Mouse (Mus musculus) hindbrain, embryonic 10.5 days (tissue): ENCODE measurements at regions not wholly inside any gene's neighbourhood (a gene's known extent, or its start where the extent isn't known, plus 50 kb on each side); places are given as distances from the start of the nearest gene placed in this dataset.

Experiments used
- DNase-seq: peaks from one replicate; pipeline ENCODE4 v3.0.0-alpha.2; 2017; ENCODE audit warnings: low spot score
- H3K27ac ChIP-seq: fragments of 300-500 bp; sonication (generic); 2 replicates; pipeline ENCODE4 v1.5.1; 2016; ENCODE audit warnings: mild to moderate bottlenecking, moderate library complexity
- H3K27me3 ChIP-seq: fragments of 300-500 bp; sonication (generic); 2 replicates; pipeline ENCODE4 v1.6.1; 2016; ENCODE audit warnings: mild to moderate bottlenecking; ENCODE audit not compliant: poor library complexity, insufficient read depth, severe bottlenecking
- H3K36me3 ChIP-seq: fragments of 300-500 bp; sonication (generic); 2 replicates; pipeline ENCODE4 v1.6.1; 2016; ENCODE audit warnings: mild to moderate bottlenecking, moderate library complexity
- H3K4me1 ChIP-seq: fragments of 300-500 bp; sonication (generic); replicated peaks from 2 replicates; pipeline ENCODE4 v1.6.1; 2016; ENCODE audit warnings: mild to moderate bottlenecking
- H3K4me3 ChIP-seq: fragments of 300-500 bp; sonication (generic); 2 replicates; pipeline ENCODE4 v1.5.1; 2016; ENCODE audit warnings: mild to moderate bottlenecking, moderate library complexity
- H3K9me3 ChIP-seq: fragments of 300-500 bp; sonication (generic); 2 replicates; pipeline ENCODE4 v1.6.1; 2016; ENCODE audit warnings: mild to moderate bottlenecking, moderate library complexity
- WGBS: fragments of 180-500 bp; shearing (Covaris S2); methylation state at CpG from one replicate; pipeline ENCODE4 v1.1.7; 2016; 5-methylcytosine and 5-hydroxymethylcytosine counted together

- no peak overlapping the region for H3K4me3 ChIP-seq
- peaks cover 10% of the 10 kb centered on the region for H3K27me3 ChIP-seq
- 44% methylated on average over 17 of the region's 17 CpGs for WGBS
- peak overlapping the region; percentile 74 for H3K27ac ChIP-seq
- no peaks in the 10 kb centered on the region for H3K9me3 ChIP-seq
- H3K4me1 ChIP-seq = peaks cover 34% of the 10 kb centered on the region
- no peaks in the 10 kb centered on the region for H3K36me3 ChIP-seq
- DNase-seq = peak; percentile 41
Measured at GRCm38 (mm10) chr8:34486433-34487096, 375.0 kb upstream of the Gm10131 start.

- no peaks in the 10 kb centered on the region for H3K36me3 ChIP-seq
- peaks cover 32% of the 10 kb centered on the region for H3K4me1 ChIP-seq
- peaks cover 10% of the 10 kb centered on the region for H3K27me3 ChIP-seq
- H3K4me3 ChIP-seq = no peak overlapping the region
- H3K27ac ChIP-seq = peak overlapping the region; percentile 74
- no peaks in the 10 kb centered on the region for H3K9me3 ChIP-seq
- WGBS = 92% methylated on average over 9 of the region's 9 CpGs
- DNase-seq = no peak
Measured at GRCm38 (mm10) chr8:34485905-34486304, 374.4 kb upstream of the Gm10131 start.

GRCm38 (mm10) chr8:34485346-34485745, 373.8 kb upstream of the Gm10131 start:
- no peak for DNase-seq
- no peaks in the 10 kb centered on the region for H3K36me3 ChIP-seq
- WGBS = 78% methylated on average over 6 of the region's 6 CpGs
- H3K4me1 ChIP-seq = peaks cover 27% of the 10 kb centered on the region
- H3K9me3 ChIP-seq = no peaks in the 10 kb centered on the region
- H3K27me3 ChIP-seq = peaks cover 10% of the 10 kb centered on the region
- H3K4me3 ChIP-seq = no peak overlapping the region
- 0 out of 2 replicates have a peak overlapping the region, but pooled peaks have one; percentile 47 for H3K27ac ChIP-seq

GRCm38 (mm10) chr8:34484551-34485335, 373.2 kb upstream of the Gm10131 start:
- Histone ChIP-seq H3K4me3 (no peak overlapping the region), H3K4me1 (peaks cover 27% of the 10 kb centered on the region), H3K9me3 (no peaks in the 10 kb centered on the region), H3K27me3 (peaks cover 10% of the 10 kb centered on the region), H3K27ac (0 out of 2 replicates have a peak overlapping the region, but pooled peaks have one; percentile 47), H3K36me3 (no peaks in the 10 kb centered on the region)
- WGBS = 73% methylated on average over 6 of the region's 6 CpGs
- DNase-seq = peak; percentile 34

GRCm38 (mm10) chr8:34483212-34483611, 371.7 kb upstream of the Gm10131 start:
- H3K9me3 ChIP-seq = no peaks in the 10 kb centered on the region
- H3K4me3 ChIP-seq = no peak overlapping the region
- WGBS = 81% methylated on average over 4 of the region's 4 CpGs
- H3K27me3 ChIP-seq = peaks cover 6% of the 10 kb centered on the region; the same call in 1 of the 2 replicates
- H3K4me1 ChIP-seq = peaks cover 27% of the 10 kb centered on the region
- no peaks in the 10 kb centered on the region for H3K36me3 ChIP-seq
- no peak overlapping the region for H3K27ac ChIP-seq
- no peak for DNase-seq

- no peaks in the 10 kb centered on the region for H3K9me3 ChIP-seq
- peaks cover 24% of the 10 kb centered on the region for H3K4me1 ChIP-seq
- no peak overlapping the region for H3K4me3 ChIP-seq
- H3K36me3 ChIP-seq = no peaks in the 10 kb centered on the region
- no peak for DNase-seq
- H3K27ac ChIP-seq = no peak overlapping the region
- H3K27me3 ChIP-seq = peaks cover 6% of the 10 kb centered on the region; the same call in 1 of the 2 replicates
- 91% methylated on average over 2 of the region's 2 CpGs for WGBS
Measured at GRCm38 (mm10) chr8:34482676-34483075, 371.1 kb upstream of the Gm10131 start.

- WGBS = 87% methylated on average over 4 of the region's 4 CpGs
- H3K9me3 ChIP-seq = no peaks in the 10 kb centered on the region
- H3K27me3 ChIP-seq = no peaks in the 10 kb centered on the region
- no peaks in the 10 kb centered on the region for H3K36me3 ChIP-seq
- no peak overlapping the region for H3K4me3 ChIP-seq
- DNase-seq = no peak
- H3K4me1 ChIP-seq = 0 out of 2 replicates have a peak, but pooled peaks cover 5% of the 10 kb centered on the region
- H3K27ac ChIP-seq = no peak overlapping the region
Measured at GRCm38 (mm10) chr8:34480496-34480895, 369.0 kb upstream of the Gm10131 start.

GRCm38 (mm10) chr8:34478891-34479290, 367.4 kb upstream of the Gm10131 start:
- H3K36me3 ChIP-seq = no peaks in the 10 kb centered on the region
- WGBS = 73% methylated on average over 3 of the region's 3 CpGs
- H3K27ac ChIP-seq = no peak overlapping the region
- H3K4me3 ChIP-seq = no peak overlapping the region
- H3K27me3 ChIP-seq = no peaks in the 10 kb centered on the region
- H3K9me3 ChIP-seq = no peaks in the 10 kb centered on the region
- peaks cover under 1% of the 10 kb centered on the region; the same call in 1 of the 2 replicates for H3K4me1 ChIP-seq
- no peak for DNase-seq

- Histone ChIP-seq H3K9me3 (no peaks in the 10 kb centered on the region), H3K36me3 (no peaks in the 10 kb centered on the region), H3K27me3 (no peaks in the 10 kb centered on the region), H3K4me1 (peaks cover 5% of the 10 kb centered on the region; the same call in 1 of the 2 replicates), H3K4me3 (no peak overlapping the region), H3K27ac (no peak overlapping the region)
- 89% methylated on average over 1 of the region's 1 CpGs for WGBS
- DNase-seq = no peak
Measured at GRCm38 (mm10) chr8:34478465-34478864, 366.9 kb upstream of the Gm10131 start.

GRCm38 (mm10) chr8:34476146-34476820, 364.7 kb upstream of the Gm10131 start:
- H3K4me1 ChIP-seq = peaks cover 20% of the 10 kb centered on the region
- DNase-seq = no peak
- no peaks in the 10 kb centered on the region for H3K36me3 ChIP-seq
- no peak overlapping the region for H3K4me3 ChIP-seq
- H3K9me3 ChIP-seq = no peaks in the 10 kb centered on the region
- 92% methylated on average over 3 of the region's 3 CpGs for WGBS
- H3K27ac ChIP-seq = no peak overlapping the region
- H3K27me3 ChIP-seq = no peaks in the 10 kb centered on the region

GRCm38 (mm10) chr8:34474593-34474992, 363.1 kb upstream of the Gm10131 start:
- no peak for DNase-seq
- H3K27me3 ChIP-seq = no peaks in the 10 kb centered on the region
- no peaks in the 10 kb centered on the region for H3K36me3 ChIP-seq
- H3K4me1 ChIP-seq = peaks cover 23% of the 10 kb centered on the region
- no peak overlapping the region for H3K4me3 ChIP-seq
- no peak overlapping the region for H3K27ac ChIP-seq
- WGBS = 91% methylated on average over 7 of the region's 7 CpGs
- H3K9me3 ChIP-seq = no peaks in the 10 kb centered on the region

- Histone ChIP-seq H3K9me3 (no peaks in the 10 kb centered on the region), H3K4me3 (no peak overlapping the region), H3K27ac (no peak overlapping the region), H3K4me1 (peaks cover 23% of the 10 kb centered on the region), H3K36me3 (no peaks in the 10 kb centered on the region), H3K27me3 (no peaks in the 10 kb centered on the region)
- DNase-seq = no peak
- 82% methylated on average over 10 of the region's 10 CpGs for WGBS
Measured at GRCm38 (mm10) chr8:34473769-34474168, 362.2 kb upstream of the Gm10131 start.

GRCm38 (mm10) chr8:34473301-34473700, 361.8 kb upstream of the Gm10131 start:
- Histone ChIP-seq H3K9me3 (no peaks in the 10 kb centered on the region), H3K4me3 (no peak overlapping the region), H3K36me3 (no peaks in the 10 kb centered on the region), H3K27me3 (no peaks in the 10 kb centered on the region), H3K27ac (no peak overlapping the region), H3K4me1 (peaks cover 23% of the 10 kb centered on the region)
- no peak for DNase-seq
- WGBS = 62% methylated on average over 1 of the region's 1 CpGs
